Mouse (Mus musculus): ENCODE measurements around the gene 1110032A03Rik. TPM values are rescaled to one million over a fixed set of nuclear protein-coding genes. Genes with fewer than 3 reads are reported as not detected.

1110032A03Rik gene
- polyA plus RNA-seq, 1 experiment: 46.5 TPM

- DNase-seq (ENCODE audit: low read depth): peak; percentile 51
- TF ChIP-seq POLR2A (IDR thresholded peaks at IDR 0.05; ENCODE audit: borderline replicate concordance, extremely low read depth, insufficient read depth, insufficient read length, poor library complexity, severe bottlenecking) (no peak), CTCF (IDR thresholded peaks at IDR 0.05; ENCODE audit: borderline replicate concordance, extremely low read depth, insufficient read depth, insufficient read length) (no peak)
Observed at GRCm38 (mm10) chr9:50746214-50746677, 29.1 kb downstream of the 1110032A03Rik start, which contains the start of gene 2310030G06Rik. Gene 2310030G06Rik, minus strand, starts transcription at chr9:50746536.

- TF ChIP-seq CTCF (IDR thresholded peaks at IDR 0.05; ENCODE audit: borderline replicate concordance, extremely low read depth, insufficient read depth, insufficient read length) (no peak), POLR2A (IDR thresholded peaks at IDR 0.05; ENCODE audit: borderline replicate concordance, extremely low read depth, insufficient read depth, insufficient read length, poor library complexity, severe bottlenecking) (no peak)
- DNase-seq (ENCODE audit: low read depth): no peak
Observed at GRCm38 (mm10) chr9:50745806-50746205, 29.5 kb downstream of the 1110032A03Rik start.

- TF ChIP-seq POLR2A (IDR thresholded peaks at IDR 0.05; ENCODE audit: borderline replicate concordance, extremely low read depth, insufficient read depth, insufficient read length, poor library complexity, severe bottlenecking) (no peak), CTCF (IDR thresholded peaks at IDR 0.05; ENCODE audit: borderline replicate concordance, extremely low read depth, insufficient read depth, insufficient read length) (no peak)
- no peak for DNase-seq (ENCODE audit: low read depth)
Observed at GRCm38 (mm10) chr9:50742744-50743143, 32.6 kb downstream of the 1110032A03Rik start.

GRCm38 (mm10) chr9:50742261-50742660, 33.1 kb downstream of the 1110032A03Rik start:
- no peak for TF ChIP-seq POLR2A (IDR thresholded peaks at IDR 0.05; ENCODE audit: borderline replicate concordance, extremely low read depth, insufficient read depth, insufficient read length, poor library complexity, severe bottlenecking)
- TF ChIP-seq CTCF (IDR thresholded peaks at IDR 0.05; ENCODE audit: borderline replicate concordance, extremely low read depth, insufficient read depth, insufficient read length): no peak
- no peak for DNase-seq (ENCODE audit: low read depth)

- DNase-seq (ENCODE audit: low read depth): no peak
- TF ChIP-seq CTCF (IDR thresholded peaks at IDR 0.05; ENCODE audit: borderline replicate concordance, extremely low read depth, insufficient read depth, insufficient read length) (no peak), POLR2A (IDR thresholded peaks at IDR 0.05; ENCODE audit: borderline replicate concordance, extremely low read depth, insufficient read depth, insufficient read length, poor library complexity, severe bottlenecking) (no peak)
Observed at GRCm38 (mm10) chr9:50740867-50741784, 34.2 kb downstream of the 1110032A03Rik start.

- DNase-seq (ENCODE audit: low read depth): peak; percentile 94
- TF ChIP-seq CTCF (IDR thresholded peaks at IDR 0.05; ENCODE audit: borderline replicate concordance, extremely low read depth, insufficient read depth, insufficient read length) (no peak), POLR2A (IDR thresholded peaks at IDR 0.05; ENCODE audit: borderline replicate concordance, extremely low read depth, insufficient read depth, insufficient read length, poor library complexity, severe bottlenecking) (no peak)
Observed at GRCm38 (mm10) chr9:50738914-50739870, 36.1 kb downstream of the 1110032A03Rik start, which contains the start of gene Dixdc1. Gene Dixdc1, minus strand, starts transcription at chr9:50739517.

GRCm38 (mm10) chr9:50734989-50735388, 40.3 kb downstream of the 1110032A03Rik start:
- peak; percentile 87 for TF ChIP-seq CTCF (IDR thresholded peaks at IDR 0.05; ENCODE audit: borderline replicate concordance, extremely low read depth, insufficient read depth, insufficient read length)
- no peak for TF ChIP-seq POLR2A (IDR thresholded peaks at IDR 0.05; ENCODE audit: borderline replicate concordance, extremely low read depth, insufficient read depth, insufficient read length, poor library complexity, severe bottlenecking)
- peak; percentile 82 for DNase-seq (ENCODE audit: low read depth)

- DNase-seq (ENCODE audit: low read depth): peak; percentile 42
- no peak for TF ChIP-seq CTCF (IDR thresholded peaks at IDR 0.05; ENCODE audit: borderline replicate concordance, extremely low read depth, insufficient read depth, insufficient read length)
Observed at GRCm38 (mm10) chr9:50732560-50732959, 42.8 kb downstream of the 1110032A03Rik start.

GRCm38 (mm10) chr9:50729600-50729999, 45.7 kb downstream of the 1110032A03Rik start:
- no peak for TF ChIP-seq POLR2A (IDR thresholded peaks at IDR 0.05; ENCODE audit: borderline replicate concordance, extremely low read depth, insufficient read depth, insufficient read length, poor library complexity, severe bottlenecking)
- no peak for TF ChIP-seq CTCF (IDR thresholded peaks at IDR 0.05; ENCODE audit: borderline replicate concordance, extremely low read depth, insufficient read depth, insufficient read length)
- DNase-seq (ENCODE audit: low read depth): no peak

- 0 out of 2 replicates have a peak, but pooled peaks have one; percentile 26 for TF ChIP-seq POLR2A (IDR thresholded peaks at IDR 0.05; ENCODE audit: borderline replicate concordance, extremely low read depth, insufficient read depth, insufficient read length, poor library complexity, severe bottlenecking)
- TF ChIP-seq CTCF (IDR thresholded peaks at IDR 0.05; ENCODE audit: borderline replicate concordance, extremely low read depth, insufficient read depth, insufficient read length): no peak
Observed at GRCm38 (mm10) chr9:50727925-50728651, 47.2 kb downstream of the 1110032A03Rik start.

More at GRCm38 (mm10) chr9:50727925-50728651, 47.2 kb downstream of the 1110032A03Rik start:
- peak; percentile 97 for DNase-seq (ENCODE audit: low read depth)
